Mouse (Mus musculus): Measurements from ENCODE around the gene Phf20.

DNA sequence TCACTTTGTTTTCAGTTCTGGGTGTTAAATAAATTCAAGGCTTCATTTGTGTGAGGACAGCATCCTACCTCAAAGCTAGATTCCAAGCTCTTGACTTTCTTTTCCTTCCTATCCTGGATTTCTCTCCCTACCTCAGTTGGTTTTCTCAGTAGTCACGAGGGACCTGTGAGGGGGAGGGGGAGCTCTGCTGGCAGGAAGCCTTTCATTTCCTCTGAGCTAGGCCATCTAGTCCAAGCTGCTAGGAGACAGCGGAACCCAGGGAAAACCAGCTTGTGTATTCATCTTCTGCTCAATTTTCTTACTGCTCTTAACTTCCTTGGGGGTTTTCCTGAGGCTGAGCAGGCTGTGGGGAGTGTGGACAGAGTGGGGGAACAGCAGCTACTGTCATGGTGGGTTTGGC is 60.8 kb downstream of the Phf20 start:
- TF ChIP-seq CTCF (IDR thresholded peaks at IDR 0.05; ENCODE audit: low read depth, low read length) = no peak
- TF ChIP-seq POLR2A (IDR thresholded peaks at IDR 0.05; ENCODE audit: extremely low read depth, insufficient read depth, low read length) = no peak
